Mouse (Mus musculus) stomach, embryonic 14.5 days (tissue): ENCODE results near the gene Ctu2. TPM values are rescaled to one million over a fixed set of nuclear protein-coding genes. Genes with fewer than 3 reads are reported as not detected.

ENCODE experiments used
- ATAC-seq: fragments of 200-750 bp; cut with Nextera tagmentation; 2 replicates; pipeline ENCODE4 v1.8.0; 2017; ENCODE audit warnings: low read depth, moderate TSS enrichment; ENCODE audit not compliant: insufficient number of reproducible peaks, insufficient read depth, low FRiP score
- H3K27ac ChIP-seq: fragments of 300-500 bp; sonication (generic); 2 replicates; pipeline ENCODE4 v1.5.1; 2014; ENCODE audit warnings: mild to moderate bottlenecking, low read length, moderate library complexity, mixed read lengths
- H3K27me3 ChIP-seq: fragments of 300-500 bp; sonication (generic); 2 replicates; pipeline ENCODE4 v1.6.1; 2014; ENCODE audit warnings: low read length, control low read depth, mixed read lengths; ENCODE audit not compliant: control insufficient read depth, insufficient read depth
- H3K36me3 ChIP-seq: fragments of 300-500 bp; sonication (generic); 2 replicates; pipeline ENCODE4 v1.6.1; 2014; ENCODE audit warnings: mild to moderate bottlenecking, control low read depth, low read length, moderate library complexity, mixed read lengths; ENCODE audit not compliant: control insufficient read depth, insufficient read depth
- H3K4me1 ChIP-seq: fragments of 300-500 bp; sonication (generic); 2 replicates; pipeline ENCODE4 v1.6.1; 2014; ENCODE audit warnings: low read length, control low read depth, mixed read lengths; ENCODE audit not compliant: control insufficient read depth, insufficient read depth
- H3K4me2 ChIP-seq: fragments of 300-500 bp; sonication (generic); replicated peaks from 2 replicates; pipeline ENCODE4 v1.6.1; 2014; ENCODE audit warnings: low read depth, low read length, control low read depth
- H3K4me3 ChIP-seq: fragments of 300-500 bp; sonication (generic); 2 replicates; pipeline ENCODE4 v1.5.1; 2014; ENCODE audit warnings: low read depth, low read length, control low read depth
- H3K9ac ChIP-seq: fragments of 300-500 bp; sonication (generic); replicated peaks from 2 replicates; pipeline ENCODE4 v1.6.1; 2014; ENCODE audit warnings: low read depth, mild to moderate bottlenecking, control low read depth, low read length, moderate library complexity, mixed read lengths
- H3K9me3 ChIP-seq: fragments of 300-500 bp; sonication (generic); 2 replicates; pipeline ENCODE4 v1.6.1; 2016; ENCODE audit warnings: low read depth, low read length, control low read depth; ENCODE audit not compliant: control insufficient read depth
- WGBS: fragments of 180-500 bp; shearing (Covaris S2); extraction: QIAGEN DNeasy Blood & Tissue Kit; methylation state at CpG from one replicate; pipeline ENCODE4 v1.1.7; 2014; 5-methylcytosine and 5-hydroxymethylcytosine counted together
- polyA plus RNA-seq: library from polyadenylated mRNA; unstranded; fragments of >200 nt; fragmentation: Nextera tagmentation; extraction: Ambion mirVana; gene quantifications from 2 replicates; pipeline ENCODE4 v1.2.1, GENCODE M21; 2014

Gene Ctu2
- polyA plus RNA-seq, 1 experiment from 2014 or later, result 54.0 TPM

DNA sequence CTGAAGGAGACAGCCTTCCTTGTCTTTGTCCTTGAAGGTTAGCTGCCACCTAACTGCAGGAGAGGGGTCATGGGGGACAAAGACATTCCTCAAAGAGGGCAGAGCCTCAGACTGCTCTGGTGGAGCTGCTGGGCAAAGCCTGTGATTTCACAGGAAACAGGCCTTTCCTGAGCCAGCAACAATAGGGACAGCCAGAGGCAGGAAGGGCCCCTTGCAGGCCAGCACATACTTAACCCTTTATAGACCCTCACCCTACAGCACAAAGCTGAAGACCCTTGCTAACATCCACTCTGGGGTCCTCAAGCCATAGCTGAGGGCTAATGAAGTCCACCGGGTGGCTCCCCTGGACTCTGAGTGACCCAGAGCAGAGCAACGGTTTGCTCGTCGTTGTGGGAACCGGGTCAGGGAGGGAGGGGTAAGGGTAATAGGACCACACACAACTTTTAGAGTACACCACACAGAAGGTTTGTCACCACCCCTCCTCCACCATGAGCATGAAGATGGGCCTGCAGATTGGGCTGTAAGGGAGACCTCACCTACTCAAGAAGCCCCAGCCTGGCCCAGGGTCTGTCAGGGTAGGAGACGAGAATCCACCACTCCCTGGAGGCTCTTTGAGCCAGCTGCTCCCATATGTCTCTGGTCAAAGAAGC is 41.7 kb downstream of the Ctu2 start:
- peaks cover 20% of the 10 kb centered on the region for H3K4me1 ChIP-seq
- no peaks in the 10 kb centered on the region for H3K36me3 ChIP-seq
- no peaks in the 10 kb centered on the region for H3K9me3 ChIP-seq
- H3K4me3 ChIP-seq, result no peak overlapping the region
- ATAC-seq, result peak; percentile 30; the same call in 1 of the 2 replicates
- H3K9ac ChIP-seq, result no peak overlapping the region
- peak overlapping the region; percentile 10; the same call in 1 of the 2 replicates for H3K4me2 ChIP-seq
- WGBS, result 9% methylated on average over 6 of the region's 6 CpGs
- H3K27me3 ChIP-seq, result no peaks in the 10 kb centered on the region
- peak overlapping the region; percentile 84 for H3K27ac ChIP-seq

DNA sequence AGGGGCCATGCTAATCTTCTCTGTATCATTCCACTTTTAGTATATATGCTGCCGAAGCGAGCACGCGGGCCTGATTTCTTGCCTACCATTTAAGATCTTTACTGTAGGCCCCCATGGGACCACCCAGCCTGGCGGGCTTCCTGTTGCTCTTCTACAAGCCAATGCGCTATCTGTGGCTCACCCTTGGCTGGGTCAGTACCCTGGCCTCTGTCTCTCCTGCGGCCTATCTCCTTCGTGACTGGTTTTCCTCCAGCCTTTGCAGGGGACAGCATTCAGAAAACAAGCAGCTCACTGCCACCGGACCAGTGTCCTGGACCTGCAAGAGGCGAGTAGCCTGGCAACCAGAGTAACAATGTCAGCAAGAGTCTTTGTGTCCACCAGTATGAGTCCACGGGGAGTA is 44.7 kb downstream of the Ctu2 start:
- Histone ChIP-seq H3K27me3 (no peaks in the 10 kb centered on the region), H3K9me3 (no peaks in the 10 kb centered on the region), H3K36me3 (no peaks in the 10 kb centered on the region), H3K4me1 (peaks cover 43% of the 10 kb centered on the region), H3K4me2 (no peak overlapping the region), H3K4me3 (no peak overlapping the region), H3K9ac (no peak overlapping the region), H3K27ac (no peak overlapping the region)
- 81% methylated on average over 11 of the region's 11 CpGs for WGBS
- ATAC-seq, result no peak

DNA sequence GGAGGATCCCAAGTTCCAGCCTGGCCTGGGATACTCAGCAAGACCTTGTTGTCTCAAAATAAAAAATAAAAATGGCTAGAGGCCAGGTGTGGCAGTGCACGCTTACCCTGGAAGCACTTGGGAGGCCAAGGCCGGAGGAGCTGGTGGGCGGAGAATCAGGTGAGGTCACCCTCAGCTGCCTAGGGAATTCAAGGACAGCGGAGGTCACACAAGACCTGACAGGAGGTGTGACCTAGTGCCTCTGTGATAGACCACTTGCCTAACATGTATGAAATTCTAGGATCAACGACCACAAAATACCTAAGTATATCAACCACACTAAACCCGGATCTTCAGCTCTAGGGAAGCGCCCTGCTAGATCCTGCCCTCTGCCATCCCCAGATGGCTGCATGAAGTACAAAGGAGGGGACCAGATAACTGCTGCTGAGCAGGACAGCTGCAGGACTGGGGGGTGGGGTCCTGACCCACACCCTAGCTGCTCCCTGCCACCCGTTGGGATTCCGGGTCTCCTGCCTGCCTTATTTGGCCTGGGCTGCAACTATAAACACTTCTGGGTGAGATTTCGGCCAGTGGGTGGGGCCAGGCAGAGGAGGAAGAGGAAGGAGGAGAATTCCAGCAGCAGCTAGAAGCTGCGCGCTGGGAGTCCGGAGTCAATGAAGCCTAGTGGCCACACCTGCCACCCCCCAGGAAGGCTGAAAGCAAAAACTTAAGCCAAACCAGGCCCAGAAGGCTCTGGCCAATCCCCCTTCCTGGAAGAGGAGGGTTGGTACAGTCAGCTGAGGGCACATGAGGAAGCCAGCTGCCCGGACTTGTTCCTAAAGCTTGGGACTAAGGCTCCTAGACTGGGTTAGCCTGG is 47.1 kb downstream of the Ctu2 start:
- ATAC-seq, result peak; percentile 37; the same call in 1 of the 2 replicates

DNA sequence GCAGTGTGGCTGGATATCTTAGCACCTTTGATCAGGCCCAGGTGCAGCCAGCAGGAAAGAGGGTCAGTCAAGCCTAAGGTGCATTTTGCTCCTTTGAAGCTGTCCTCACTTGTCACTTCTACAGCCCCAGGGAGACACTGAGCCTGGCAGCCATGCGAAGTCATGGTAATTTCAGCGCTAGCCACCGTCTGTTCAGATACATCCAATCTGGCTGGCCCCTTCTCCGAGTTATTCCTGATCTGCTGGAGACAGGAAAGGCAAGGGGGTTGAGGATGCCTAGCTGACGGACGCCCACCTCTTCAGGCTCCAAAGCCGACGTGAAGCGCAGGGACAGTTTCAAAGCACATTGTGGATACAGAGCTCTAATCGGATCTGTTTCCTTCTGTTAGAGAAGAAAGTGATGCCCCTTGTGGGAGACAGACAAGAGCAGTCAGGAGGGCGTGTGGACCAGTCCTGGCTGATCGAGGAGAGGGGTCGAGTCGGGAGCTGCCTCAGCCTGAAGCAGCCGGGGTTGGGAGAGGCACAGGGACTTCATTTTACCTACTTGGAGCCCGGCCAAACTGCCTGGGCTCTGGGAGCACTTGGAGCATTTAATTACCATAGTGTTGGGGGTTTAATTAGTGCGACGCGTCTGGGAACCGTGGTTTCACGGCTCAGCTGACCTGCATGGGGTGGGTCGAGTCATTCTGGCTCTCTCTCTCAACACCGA is 47.9 kb downstream of the Ctu2 start:
- Histone ChIP-seq H3K4me1 (peaks cover 43% of the 10 kb centered on the region), H3K9ac (0 out of 2 replicates have a peak overlapping the region, but pooled peaks have one; percentile 28), H3K36me3 (no peaks in the 10 kb centered on the region), H3K27ac (peak overlapping the region; percentile 85), H3K9me3 (no peaks in the 10 kb centered on the region), H3K4me2 (peak overlapping the region; percentile 20; the same call in 1 of the 2 replicates), H3K27me3 (no peaks in the 10 kb centered on the region), H3K4me3 (no peak overlapping the region)
- ATAC-seq, result no peak
- WGBS, result 24% methylated on average over 23 of the region's 23 CpGs

More for the DNA sequence above, 47.1 kb downstream of the Ctu2 start:
- WGBS, result 34% methylated on average over 14 of the region's 14 CpGs
- Histone ChIP-seq H3K27me3 (no peaks in the 10 kb centered on the region), H3K27ac (peak overlapping the region; percentile 85), H3K4me3 (no peak overlapping the region), H3K36me3 (no peaks in the 10 kb centered on the region), H3K9me3 (no peaks in the 10 kb centered on the region), H3K9ac (0 out of 2 replicates have a peak overlapping the region, but pooled peaks have one; percentile 28), H3K4me2 (peak overlapping the region; percentile 20; the same call in 1 of the 2 replicates), H3K4me1 (peaks cover 51% of the 10 kb centered on the region)

DNA sequence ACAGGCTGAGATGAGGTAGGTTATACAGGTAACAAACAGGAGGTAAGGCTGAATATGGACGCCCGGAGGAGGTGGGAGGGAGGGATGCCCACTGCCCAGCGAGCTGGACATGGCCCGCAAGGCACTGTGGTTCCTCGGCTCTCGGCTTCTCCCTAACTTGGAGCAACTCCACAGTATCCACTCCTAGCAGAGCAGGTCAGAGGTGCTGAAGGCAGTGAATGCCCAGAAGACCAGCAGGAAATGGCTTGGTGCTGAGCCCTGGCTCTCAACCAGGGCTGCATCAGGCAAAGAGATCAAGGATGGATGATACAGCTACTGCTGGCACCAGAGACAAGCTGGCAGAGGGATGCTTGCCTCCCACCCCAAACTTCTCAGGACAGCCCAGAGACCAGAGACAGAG is 48.6 kb downstream of the Ctu2 start:
- WGBS, result 77% methylated on average over 6 of the region's 6 CpGs
- H3K4me1 ChIP-seq, result peaks cover 42% of the 10 kb centered on the region
- H3K9ac ChIP-seq, result no peak overlapping the region
- no peak for ATAC-seq
- H3K36me3 ChIP-seq, result no peaks in the 10 kb centered on the region
- H3K27ac ChIP-seq, result no peak overlapping the region
- no peak overlapping the region for H3K4me3 ChIP-seq
- no peak overlapping the region for H3K4me2 ChIP-seq
- H3K9me3 ChIP-seq, result no peaks in the 10 kb centered on the region
- no peaks in the 10 kb centered on the region for H3K27me3 ChIP-seq

DNA sequence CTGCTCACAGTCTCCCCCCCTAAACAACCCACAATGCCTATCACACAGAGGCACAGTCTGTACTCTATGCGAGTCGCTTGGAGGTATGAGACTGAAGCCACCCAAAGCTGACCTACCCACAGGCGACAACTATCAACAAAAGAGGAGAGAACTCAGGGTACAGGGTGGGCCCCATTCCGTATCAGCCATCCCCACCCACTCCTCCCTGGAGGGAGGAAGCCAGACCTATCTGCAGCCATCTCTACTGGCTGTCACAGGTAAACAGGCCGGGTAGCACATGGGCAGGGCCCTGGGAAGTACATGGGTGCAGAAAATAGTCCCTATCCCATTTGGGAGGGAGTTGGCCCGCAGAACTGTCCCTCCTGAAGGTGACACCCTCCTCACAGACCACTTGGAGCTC is 49.1 kb downstream of the Ctu2 start:
- Histone ChIP-seq H3K4me1 (peaks cover 42% of the 10 kb centered on the region), H3K4me2 (no peak overlapping the region), H3K4me3 (no peak overlapping the region), H3K27me3 (no peaks in the 10 kb centered on the region), H3K27ac (no peak overlapping the region), H3K9ac (no peak overlapping the region), H3K36me3 (no peaks in the 10 kb centered on the region), H3K9me3 (no peaks in the 10 kb centered on the region)
- 60% methylated on average over 6 of the region's 6 CpGs for WGBS
- ATAC-seq, result 0 out of 2 replicates have a peak, but pooled peaks have one; percentile 28

DNA sequence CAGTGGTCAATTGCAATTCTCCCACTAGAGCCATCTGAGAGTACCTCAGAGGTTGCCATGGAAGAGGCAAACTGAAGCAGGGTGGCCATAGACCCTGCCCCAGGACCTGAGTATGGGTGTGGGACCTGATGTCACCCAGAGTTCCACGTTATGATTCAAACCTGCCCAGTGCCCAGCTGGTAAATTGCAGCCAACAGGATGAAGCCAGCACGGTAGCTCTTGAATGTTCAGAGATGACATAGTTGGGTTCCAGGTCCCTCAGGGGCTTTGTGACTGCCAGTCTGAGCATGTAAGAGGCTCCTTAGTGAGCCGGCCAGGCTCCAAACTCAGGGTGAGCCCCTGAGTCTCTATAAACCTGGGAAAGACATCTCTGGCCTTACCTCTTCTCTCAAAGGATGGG is 50.1 kb downstream of the Ctu2 start:
- Histone ChIP-seq H3K4me2 (no peak overlapping the region), H3K4me3 (no peak overlapping the region), H3K9ac (no peak overlapping the region), H3K36me3 (no peaks in the 10 kb centered on the region), H3K4me1 (peaks cover 42% of the 10 kb centered on the region), H3K27me3 (no peaks in the 10 kb centered on the region), H3K9me3 (no peaks in the 10 kb centered on the region), H3K27ac (no peak overlapping the region)
- no peak for ATAC-seq
- WGBS, result 57% methylated on average over 3 of the region's 3 CpGs

DNA sequence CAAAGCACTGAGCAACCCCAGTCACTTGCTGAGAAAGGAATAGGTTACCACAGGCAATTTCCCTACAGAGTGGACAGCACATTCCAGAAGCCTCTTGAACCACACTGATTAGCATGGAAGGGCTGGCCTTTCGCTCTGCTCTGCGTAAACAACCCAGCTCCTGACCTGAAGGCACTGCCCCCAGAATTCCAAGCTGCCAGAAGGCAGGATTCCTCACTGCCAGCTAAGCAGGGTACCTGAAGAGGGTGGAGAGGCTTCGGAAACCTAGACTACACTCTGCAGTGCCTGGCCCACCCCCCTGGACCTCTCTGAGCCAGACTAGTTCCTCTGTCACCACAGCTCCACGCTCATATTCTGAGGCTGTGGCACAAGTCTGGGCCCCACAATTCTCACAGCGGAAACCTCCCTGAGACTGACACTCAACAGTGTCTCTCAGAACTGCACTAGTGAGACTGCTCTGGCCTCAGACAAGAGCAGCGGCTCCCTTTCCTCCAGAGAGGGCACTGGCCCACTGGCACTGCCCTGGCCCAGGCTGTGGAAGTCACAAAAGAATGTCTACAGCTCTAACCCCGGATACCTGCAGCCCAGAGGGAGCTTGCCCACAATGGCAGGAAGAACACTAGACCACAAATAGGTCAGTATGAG is 50.7 kb downstream of the Ctu2 start:
- Histone ChIP-seq H3K9ac (no peak overlapping the region), H3K9me3 (no peaks in the 10 kb centered on the region), H3K4me3 (no peak overlapping the region), H3K36me3 (no peaks in the 10 kb centered on the region), H3K27ac (peak overlapping the region; percentile 33; the same call in 1 of the 2 replicates), H3K4me1 (peaks cover 42% of the 10 kb centered on the region), H3K27me3 (no peaks in the 10 kb centered on the region), H3K4me2 (no peak overlapping the region)
- WGBS, result 44% methylated on average over 7 of the region's 7 CpGs
- no peak for ATAC-seq
